In the genomic region with DNA sequence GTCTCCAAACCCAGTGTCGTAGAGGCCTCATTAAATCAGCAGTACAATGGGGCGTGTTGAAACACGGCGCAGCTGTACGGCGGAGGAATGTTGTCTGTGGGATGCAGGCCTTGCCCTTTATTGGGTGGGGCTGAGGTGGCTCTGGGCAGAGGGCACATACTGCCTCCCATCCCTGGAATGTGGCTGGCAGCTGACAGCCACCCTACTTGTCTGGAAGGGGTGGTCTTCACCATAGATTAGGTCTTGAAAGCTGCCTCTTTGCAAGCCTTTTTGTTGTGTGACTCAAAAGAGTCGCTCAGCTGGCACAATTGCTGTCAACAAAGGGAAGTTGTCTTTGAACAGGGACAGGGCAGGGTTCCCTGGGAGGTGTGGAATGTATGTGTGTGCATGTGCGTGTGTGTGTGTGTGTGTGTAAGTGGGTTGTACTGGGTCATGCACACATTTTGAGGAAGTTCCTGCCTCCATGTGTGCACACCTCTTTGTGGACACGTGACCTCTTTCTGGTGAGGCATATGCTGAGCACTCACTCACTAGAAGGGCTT, we compare ENCODE assay signal across 9 mouse cellular contexts. TPM values are rescaled to one million over a fixed set of nuclear protein-coding genes. Genes with fewer than 3 reads are reported as not detected.
A peak's percentile ranks its signal among the peaks of the same experiment; 100 is the strongest.
DNase-seq lines count a peak whose midpoint lies in the region.
"Had no signal": no experiment of that assay in that cellular context is flagged by ENCODE, and none has a peak within 500 bp of the region (broad histone marks: within the 10 kb centered on the region; RNA-seq: fewer than 3 reads in every experiment).

No protein-coding gene starts in this region.

- no peak overlapping the region for H3K4me3 ChIP-seq in heart, embryonic 10.5 days

- DNase-seq in heart, embryonic 10.5 days (ENCODE audit: low spot score) = no peak
- DNase-seq in heart, postnatal 4 days = no peak
- peak; percentile 22 to 32 for DNase-seq in urinary bladder, adult 18-20 months (ENCODE audit: low spot score in 2 of 2)
- no peak for DNase-seq in urinary bladder, adult 2 months (ENCODE audit: low spot score)
- peak; percentile 25 for DNase-seq in lung, postnatal 36 days
- peak; percentile 12 for DNase-seq in urinary bladder, postnatal 25 days (ENCODE audit: low spot score)
- DNase-seq in gastrocnemius, postnatal 4 days (ENCODE audit: low spot score in 2 of 2) = no peak
- no peak for DNase-seq in frontal cortex, postnatal 25 days (ENCODE audit: low spot score in 2 of 2)
- DNase-seq: liver had no signal

- peaks cover 15% of the 10 kb centered on the region for H3K4me1 ChIP-seq in heart, embryonic 10.5 days

- 54% methylated on average over 9 of the region's 9 CpGs for WGBS in heart, embryonic 10.5 days

- H3K9me3 ChIP-seq in heart, embryonic 10.5 days = no peaks in the 10 kb centered on the region

- H3K36me3 ChIP-seq in heart, embryonic 10.5 days = no peaks in the 10 kb centered on the region

- peaks cover 10% of the 10 kb centered on the region; the same call in 1 of the 2 replicates for H3K27me3 ChIP-seq in heart, embryonic 10.5 days (ENCODE audit: insufficient read depth, poor library complexity, severe bottlenecking)

- H3K27ac ChIP-seq in heart, embryonic 10.5 days = 0 out of 2 replicates have a peak overlapping the region, but pooled peaks have one; percentile 29

RNA-seq across cellular contexts. Expression of gene Stab2, which starts 8.4 kb away (rescaled TPM):
- polyA plus RNA-seq in heart, embryonic 10.5 days (2016; fragmentation: Nextera tagmentation; extraction: Ambion mirVana) = 0.71 and 4.0 TPM in 2 replicates
- under 1 TPM; 0.12 to 0.25 TPM for total RNA-seq in heart, postnatal 4 days (2021)
- 2.0 and 3.6 TPM in 2 replicates for polyA plus RNA-seq in urinary bladder, adult 2 months (2012; rRNA removed)
- total RNA-seq in gastrocnemius, postnatal 4 days (2021) = under 1 TPM; 0.27 to 0.49 TPM

RNA-seq across cellular contexts. Expression of gene 1700113H08Rik, which starts 41.6 kb away (rescaled TPM):
- not detected in 2 replicates for polyA plus RNA-seq in heart, embryonic 10.5 days (2016; fragmentation: Nextera tagmentation; extraction: Ambion mirVana)
- total RNA-seq in heart, postnatal 4 days (2021) = not detected
- polyA plus RNA-seq in urinary bladder, adult 2 months (2012; rRNA removed) = 0.14 TPM in 1 of 2 replicates, not detected in the other
- not detected for total RNA-seq in gastrocnemius, postnatal 4 days (2021)

Comparison
In these comparisons a context has a peak if more than half of its experiments do, and no peak if none do; other contexts are left out.
1. DNase-seq: peak in urinary bladder, adult 18-20 months (2 of 2), lung, postnatal 36 days (single experiment) and urinary bladder, postnatal 25 days (single experiment); none in heart, embryonic 10.5 days (single experiment), heart, postnatal 4 days (single experiment), urinary bladder, adult 2 months (single experiment), gastrocnemius, postnatal 4 days (0 of 2) and frontal cortex, postnatal 25 days (0 of 2).